Mouse (Mus musculus) embryonic fibroblast, embryonic 13.5 days (primary cell): Measurements from ENCODE around the gene Gm2016. TPM values are rescaled to one million over a fixed set of nuclear protein-coding genes. Genes with fewer than 3 reads are reported as not detected.
"Not testable (repeated sequence)": the region's sequence is repeated elsewhere in the genome, so short reads cannot be mapped to it uniquely, and the experiment has no call there.

Source experiments
- H3K27ac ChIP-seq: 2 replicates; pipeline ENCODE4 v1.5.1; 2012; ENCODE audit warnings: low read length, control low read depth, inconsistent platforms; ENCODE audit not compliant: insufficient read depth
- H3K4me1 ChIP-seq: 2 replicates; pipeline ENCODE4 v1.6.1; 2011; ENCODE audit warnings: low read length; ENCODE audit not compliant: control insufficient read depth, insufficient read depth
- H3K4me3 ChIP-seq: 2 replicates; pipeline ENCODE4 v1.5.1; 2011; ENCODE audit warnings: mild to moderate bottlenecking, control low read depth, low read length; ENCODE audit not compliant: insufficient read depth
- polyA plus RNA-seq: library from polyadenylated mRNA; stranded (reverse); fragments of >200 nt; gene quantifications from 2 replicates; pipeline ENCODE4 v1.2.4, GENCODE M21; 2011; ENCODE audit warnings: low read depth; ENCODE audit not compliant: missing spikeins, insufficient read length

The Gm2016 gene
- not detected in 2 replicates for polyA plus RNA-seq

DNA sequence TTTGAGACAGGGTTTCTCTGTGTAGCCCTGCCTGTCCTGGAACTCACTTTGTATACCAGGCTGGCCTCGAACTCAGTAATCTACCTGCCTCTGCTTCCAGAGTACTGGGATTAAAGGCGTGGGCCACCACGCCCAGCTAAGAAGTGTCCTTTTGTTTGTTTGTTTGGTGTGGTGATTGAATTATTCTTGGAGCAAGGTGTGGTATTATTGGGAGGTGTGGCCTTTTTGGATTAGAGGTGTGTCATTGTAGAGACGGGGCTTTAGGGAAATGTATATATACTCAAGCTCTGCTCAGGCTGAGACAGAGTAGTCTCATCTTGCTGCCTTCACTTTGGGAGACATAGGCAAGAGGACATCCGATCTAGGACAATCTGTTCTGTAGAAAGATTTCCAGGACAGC is at the start of gene Gm2016:
Gene Gm2016, plus strand, starts transcription at position 301 of the 400 bp plus-strand sequence.
- not testable (repeated sequence) for H3K4me1 ChIP-seq, H3K27ac ChIP-seq, H3K4me3 ChIP-seq

- not testable (repeated sequence) for H3K4me3 ChIP-seq, H3K27ac ChIP-seq, H3K4me1 ChIP-seq
Measured at GRCm38 (mm10) chr12:87842239-87842638, 31.6 kb upstream of the Gm2016 start, which contains the start of gene Gm2001. Gene Gm2001, minus strand, starts transcription at chr12:87842339.

- H3K27ac ChIP-seq, H3K4me1 ChIP-seq, H3K4me3 ChIP-seq: not testable (repeated sequence)
Measured at GRCm38 (mm10) chr12:87850657-87851056, 23.2 kb upstream of the Gm2016 start.

GRCm38 (mm10) chr12:87856067-87856466 is 17.8 kb upstream of the Gm2016 start:
- not testable (repeated sequence) for H3K4me1 ChIP-seq, H3K4me3 ChIP-seq, H3K27ac ChIP-seq

GRCm38 (mm10) chr12:87861740-87862692 is 11.9 kb upstream of the Gm2016 start:
- H3K4me1 ChIP-seq, H3K4me3 ChIP-seq, H3K27ac ChIP-seq: not testable (repeated sequence)

DNA sequence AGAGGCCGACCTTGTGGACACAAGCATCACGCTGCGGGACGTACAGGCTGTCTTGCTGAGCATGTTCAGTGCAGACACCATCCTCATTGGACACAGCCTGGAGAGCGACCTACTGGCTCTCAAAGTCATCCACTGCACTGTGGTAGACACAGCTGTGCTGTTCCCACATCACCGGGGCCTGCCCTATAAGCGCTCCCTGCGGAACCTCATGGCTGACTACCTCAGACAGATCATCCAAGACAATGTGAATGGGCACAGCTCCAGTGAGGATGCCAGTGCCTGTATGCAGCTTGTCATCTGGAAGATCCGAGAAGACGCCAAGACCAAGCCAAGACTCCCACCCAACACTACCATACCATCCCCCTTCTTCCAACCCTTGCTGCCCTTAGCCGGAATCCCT is 10.2 kb upstream of the Gm2016 start:
- H3K27ac ChIP-seq, H3K4me1 ChIP-seq, H3K4me3 ChIP-seq: not testable (repeated sequence)

DNA sequence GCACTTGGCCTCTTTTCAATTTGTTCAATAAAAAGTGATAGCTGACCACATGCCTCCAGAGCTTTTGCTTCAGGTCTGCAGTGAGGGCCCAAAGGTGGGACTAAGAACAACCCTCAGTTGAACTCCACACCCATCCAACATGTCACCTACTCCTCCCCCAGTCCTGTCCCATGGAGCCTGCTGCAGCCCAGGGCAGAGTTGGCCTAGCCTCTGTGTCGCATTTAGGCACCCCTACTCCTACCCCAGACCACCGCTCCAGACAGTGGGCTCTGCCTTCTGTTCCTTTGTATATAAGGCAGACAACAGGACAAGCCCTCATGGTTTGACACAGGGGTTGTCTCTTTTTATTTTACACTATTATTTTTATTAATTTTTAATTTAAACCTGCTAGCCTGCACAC is 9.8 kb upstream of the Gm2016 start:
- not testable (repeated sequence) for H3K4me3 ChIP-seq, H3K27ac ChIP-seq, H3K4me1 ChIP-seq

DNA sequence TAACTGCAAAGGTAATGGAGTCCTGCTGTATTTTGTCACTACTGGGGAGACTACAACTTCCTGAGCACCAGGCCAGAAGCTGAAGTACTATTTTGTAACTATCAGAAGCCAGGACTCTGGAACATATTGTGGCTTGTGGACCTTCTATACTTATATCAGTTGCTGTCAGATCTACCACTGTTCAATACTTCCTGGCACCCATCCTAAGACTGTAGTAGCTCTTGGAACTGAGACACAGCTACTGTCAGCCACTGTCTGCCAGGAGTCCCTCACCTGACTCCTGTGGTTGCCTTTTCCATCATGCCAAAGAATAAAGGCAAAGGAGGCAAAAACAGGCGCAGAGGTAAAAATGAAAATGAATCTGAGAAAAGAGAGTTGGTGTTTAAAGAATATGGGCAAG is 21.2 kb downstream of the Gm2016 start, which contains the start of gene Gm2022:
Gene Gm2022, plus strand, starts transcription at position 301 of the 400 bp plus-strand sequence.
- not testable (repeated sequence) for H3K27ac ChIP-seq, H3K4me3 ChIP-seq, H3K4me1 ChIP-seq

GRCm38 (mm10) chr12:87919721-87920120 is 45.8 kb downstream of the Gm2016 start, which contains the start of gene Gm2035:
Gene Gm2035, minus strand, starts transcription at chr12:87919857.
- H3K4me3 ChIP-seq, H3K27ac ChIP-seq, H3K4me1 ChIP-seq: not testable (repeated sequence)

Other genes with a start within 250 kb of the Gm2016 start
- not detected in 2 replicates for gene Gm16381, start 229.5 kb upstream of the Gm2016 start, polyA plus RNA-seq
- not detected in 2 replicates for gene Gm21319, start 98.3 kb upstream of the Gm2016 start, polyA plus RNA-seq
- gene Gm21936, start 78.6 kb upstream of the Gm2016 start, polyA plus RNA-seq: not detected in 2 replicates
- not detected in 2 replicates for gene BB287469, start 57.5 kb upstream of the Gm2016 start, polyA plus RNA-seq
- not detected in 2 replicates for gene Gm2001, start 31.7 kb upstream of the Gm2016 start, polyA plus RNA-seq
- not detected in 2 replicates for gene Gm2022, start 21.3 kb downstream of the Gm2016 start, polyA plus RNA-seq
- not detected in 2 replicates for gene Gm2035, start 45.8 kb downstream of the Gm2016 start, polyA plus RNA-seq
- not detected in 2 replicates for gene Gm2042, start 80.0 kb downstream of the Gm2016 start, polyA plus RNA-seq
- not detected in 2 replicates for gene Gm2075, start 137.8 kb downstream of the Gm2016 start, polyA plus RNA-seq
- not detected in 2 replicates for gene Gm6803, start 144.7 kb downstream of the Gm2016 start, polyA plus RNA-seq
- not detected in 2 replicates for gene Gm2056, start 152.9 kb downstream of the Gm2016 start, polyA plus RNA-seq
- not detected in 2 replicates for gene Gm16368, start 209.6 kb downstream of the Gm2016 start, polyA plus RNA-seq